8 mouse cellular contexts compared by ENCODE assay signal in the genomic region with DNA sequence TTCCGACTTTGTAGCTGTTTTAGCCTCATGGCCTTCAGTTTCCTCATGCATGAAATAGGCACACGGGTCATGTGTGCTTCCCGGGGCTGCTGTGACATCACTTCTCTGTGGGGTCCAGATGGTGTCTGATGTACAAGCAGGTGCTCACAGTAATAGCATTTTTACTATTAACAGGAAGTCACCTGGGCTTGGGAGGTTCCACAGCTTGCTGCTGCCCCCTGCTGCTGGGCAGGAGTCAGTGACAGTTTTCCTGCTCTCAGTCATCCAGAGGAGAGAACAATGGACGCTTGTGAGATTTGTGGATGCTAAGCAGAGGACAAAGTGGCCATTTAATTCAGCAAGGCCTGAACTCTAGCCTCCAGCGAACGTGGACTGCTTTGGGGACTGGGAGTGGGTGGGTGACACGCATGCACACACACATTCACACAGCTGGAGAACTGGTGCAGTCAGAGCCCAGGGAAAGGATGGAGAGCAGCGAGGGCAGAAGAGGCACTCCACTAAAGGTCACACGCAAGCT. TPM values are rescaled to one million over a fixed set of nuclear protein-coding genes. Genes with fewer than 3 reads are reported as not detected.
DNase-seq lines count a peak whose midpoint lies in the region; ATAC-seq and TF ChIP-seq lines count a peak whose summit lies in the region.

No protein-coding gene starts in this region.

- 47% methylated on average over 9 of the region's 9 CpGs for WGBS in heart, postnatal 0 days
- WGBS in liver, embryonic 12.5 days (ENCODE audit: insufficient replicate concordance), result 41% methylated on average over 9 of the region's 9 CpGs
- WGBS in neural tube, embryonic 11.5 days, result 39% methylated on average over 9 of the region's 9 CpGs
- 43% methylated on average over 9 of the region's 9 CpGs for WGBS in stomach, postnatal 0 days

- TF ChIP-seq EP300 in heart, postnatal 0 days (IDR thresholded peaks at IDR 0.05; ENCODE audit: low read depth), result no peak
- TF ChIP-seq EP300 in stomach, postnatal 0 days (optimal IDR thresholded peaks at IDR 0.05), result no peak

- no peak overlapping the region for H3K27ac ChIP-seq in heart, postnatal 0 days (ENCODE audit: low read depth)
- H3K27ac ChIP-seq in liver, embryonic 12.5 days, result no peak overlapping the region
- H3K27ac ChIP-seq in neural tube, embryonic 11.5 days (ENCODE audit: low read depth, low read length), result peak overlapping the region; percentile 49
- H3K27ac ChIP-seq in stomach, postnatal 0 days (replicated peaks), result no peak overlapping the region

- no peak overlapping the region for H3K4me2 ChIP-seq in heart, postnatal 0 days (ENCODE audit: low read depth, low read length)
- no peak overlapping the region for H3K4me2 ChIP-seq in liver, embryonic 12.5 days
- no peak overlapping the region for H3K4me2 ChIP-seq in neural tube, embryonic 11.5 days (ENCODE audit: low read depth)
- no peak overlapping the region for H3K4me2 ChIP-seq in stomach, postnatal 0 days (replicated peaks; ENCODE audit: low read depth)

- H3K9ac ChIP-seq in heart, postnatal 0 days (replicated peaks; ENCODE audit: low read depth, low read length), result no peak overlapping the region
- no peak overlapping the region for H3K9ac ChIP-seq in liver, embryonic 12.5 days
- H3K9ac ChIP-seq in neural tube, embryonic 11.5 days (ENCODE audit: low read length), result peak overlapping the region; percentile 39
- H3K9ac ChIP-seq in stomach, postnatal 0 days (ENCODE audit: low read length), result no peak overlapping the region

- H3K9me3 ChIP-seq in heart, postnatal 0 days (replicated peaks; ENCODE audit: control insufficient read depth, low read length), result no peaks in the 10 kb centered on the region
- no peaks in the 10 kb centered on the region for H3K9me3 ChIP-seq in liver, embryonic 12.5 days (replicated peaks)
- H3K9me3 ChIP-seq in neural tube, embryonic 11.5 days (ENCODE audit: control insufficient read depth, low read length), result no peaks in the 10 kb centered on the region
- H3K9me3 ChIP-seq in stomach, postnatal 0 days (ENCODE audit: control insufficient read depth, low read length), result no peaks in the 10 kb centered on the region

- no peaks in the 10 kb centered on the region for H3K27me3 ChIP-seq in heart, postnatal 0 days (ENCODE audit: control insufficient read depth, insufficient read depth, low read length)
- 0 out of 2 replicates have a peak, but pooled peaks cover 6% of the 10 kb centered on the region for H3K27me3 ChIP-seq in liver, embryonic 12.5 days (replicated peaks)
- no peaks in the 10 kb centered on the region for H3K27me3 ChIP-seq in neural tube, embryonic 11.5 days (ENCODE audit: control insufficient read depth, insufficient read depth, low read length)
- no peaks in the 10 kb centered on the region for H3K27me3 ChIP-seq in stomach, postnatal 0 days (ENCODE audit: control insufficient read depth, insufficient read depth, low read length)

- peaks cover 6% of the 10 kb centered on the region for H3K4me1 ChIP-seq in heart, postnatal 0 days (ENCODE audit: control insufficient read depth, insufficient read depth)
- H3K4me1 ChIP-seq in liver, embryonic 12.5 days, result 0 out of 2 replicates have a peak, but pooled peaks cover 9% of the 10 kb centered on the region
- H3K4me1 ChIP-seq in neural tube, embryonic 11.5 days (ENCODE audit: control insufficient read depth, insufficient read depth, low read length), result no peaks in the 10 kb centered on the region
- no peaks in the 10 kb centered on the region for H3K4me1 ChIP-seq in stomach, postnatal 0 days (replicated peaks; ENCODE audit: control insufficient read depth, insufficient read depth)

- ATAC-seq in heart, postnatal 0 days (ENCODE audit: insufficient read depth, low read depth), result peak; percentile 38; the same call in 1 of the 2 replicates
- ATAC-seq in liver, embryonic 12.5 days, result peak; percentile 20; the same call in 1 of the 2 replicates
- peak; percentile 68 for ATAC-seq in neural tube, embryonic 11.5 days (ENCODE audit: insufficient read depth, low FRiP score, low TSS enrichment)
- peak; percentile 64 for ATAC-seq in stomach, postnatal 0 days (ENCODE audit: low FRiP score, low TSS enrichment)

- DNase-seq in CD4-positive helper T cell, adult 2 months (ENCODE audit: low read depth, low spot score), result peak; percentile 84
- peak; percentile 37 for DNase-seq in adrenal gland, adult 8-10 months
- peak; percentile 51 for DNase-seq in embryo, embryonic 9.5 days (ENCODE audit: extremely low spot score)
- DNase-seq in heart, postnatal 0 days (ENCODE audit: low spot score), result peak; percentile 43
- peak; percentile 31 to 84 for DNase-seq in kidney, postnatal 36 days
- peak; percentile 67 for DNase-seq in neural tube, embryonic 11.5 days (ENCODE audit: low spot score)
- peak; percentile 79 for DNase-seq in stomach, postnatal 0 days (ENCODE audit: low spot score)

- TF ChIP-seq CTCF in heart, postnatal 0 days (IDR thresholded peaks at IDR 0.05; ENCODE audit: low read depth), result peak; percentile 77
- peak; percentile 93 for TF ChIP-seq CTCF in stomach, postnatal 0 days (IDR thresholded peaks at IDR 0.05; ENCODE audit: low read depth)

- H3K36me3 ChIP-seq in heart, postnatal 0 days (replicated peaks; ENCODE audit: control insufficient read depth, insufficient read depth, low read length), result peaks cover 46% of the 10 kb centered on the region
- peaks cover 45% of the 10 kb centered on the region for H3K36me3 ChIP-seq in liver, embryonic 12.5 days
- peaks cover 28% of the 10 kb centered on the region for H3K36me3 ChIP-seq in neural tube, embryonic 11.5 days (ENCODE audit: control insufficient read depth, insufficient read depth, low read length)
- peaks cover 23% of the 10 kb centered on the region for H3K36me3 ChIP-seq in stomach, postnatal 0 days (ENCODE audit: control insufficient read depth, insufficient read depth, low read length)

- no peak overlapping the region for H3K4me3 ChIP-seq in heart, postnatal 0 days (ENCODE audit: low read depth, low read length)
- H3K4me3 ChIP-seq in liver, embryonic 12.5 days, result no peak overlapping the region
- no peak overlapping the region for H3K4me3 ChIP-seq in neural tube, embryonic 11.5 days (ENCODE audit: low read depth, low read length)
- no peak overlapping the region for H3K4me3 ChIP-seq in stomach, postnatal 0 days (ENCODE audit: low read depth, low read length)

RNA-seq across cellular contexts. Expression of gene Il21r, which starts 35.7 kb away (rescaled TPM):
- total RNA-seq in adrenal gland, adult 8-10 months (2022), result 1 to 10 TPM in 2 of 4 experiments, under 1 TPM in 2; 0.70 to 1.6 (median 0.96) TPM
- total RNA-seq in heart, postnatal 0 days (2014; rRNA removed; ENCODE audit: low replicate concordance), result 0.19 TPM in 1 of 2 replicates, not detected in the other
- polyA plus RNA-seq in heart, postnatal 0 days (2015; fragmentation: Nextera tagmentation; extraction: Ambion mirVana), result 0.12 and 0.19 TPM in 2 replicates
- polyA plus RNA-seq in liver, embryonic 12.5 days (2016; fragmentation: Nextera tagmentation; extraction: Ambion mirVana), result 1.1 and 1.4 TPM in 2 replicates
- 0.25 and 0.42 TPM in 2 replicates for polyA plus RNA-seq in neural tube, embryonic 11.5 days (2014; fragmentation: Nextera tagmentation; extraction: Ambion mirVana)
- 0.29 and 0.45 TPM in 2 replicates for polyA plus RNA-seq in stomach, postnatal 0 days (2015; fragmentation: Nextera tagmentation; extraction: Ambion mirVana)
